Mouse (Mus musculus): ENCODE results near the gene Exoc3l4. TPM values are rescaled to one million over a fixed set of nuclear protein-coding genes. Genes with fewer than 3 reads are reported as not detected.

The Exoc3l4 gene
- polyA plus RNA-seq (2015; fragmentation: Nextera tagmentation; extraction: Ambion mirVana), result 25.4 and 25.9 TPM in 2 replicates

- TF ChIP-seq CTCF (IDR thresholded peaks at IDR 0.05; ENCODE audit: low read depth), result peak; percentile 29
- ATAC-seq (replicated peaks; ENCODE audit: low FRiP score, low read depth) (peak; percentile 72), DNase-seq (ENCODE audit: low spot score) (peak; percentile 84)
- Histone ChIP-seq H3K27me3 (ENCODE audit: insufficient read depth, low read length) (no peaks in the 10 kb centered on the region), H3K4me1 (replicated peaks; ENCODE audit: insufficient read depth, low read length) (peaks cover 14% of the 10 kb centered on the region), H3K36me3 (ENCODE audit: insufficient read depth, low read length) (no peaks in the 10 kb centered on the region), H3K4me3 (replicated peaks; ENCODE audit: low read depth, low read length) (peak within 1 kb of the TSS; percentile 29), H3K9me3 (replicated peaks; ENCODE audit: low read length) (no peaks in the 10 kb centered on the region), H3K4me2 (ENCODE audit: low read length) (peak within 1 kb of the TSS; percentile 57), H3K9ac (ENCODE audit: low read depth, low read length) (peak within 1 kb of the TSS; percentile 42), H3K27ac (peak within 1 kb of the TSS; percentile 48)
- WGBS, result 4% methylated on average over 17 of the region's 17 CpGs
Measured at GRCm38 (mm10) chr12:111416921-111417779, at the start of gene Exoc3l4. TSS of gene Exoc3l4 (plus strand) at chr12:111417017.

DNA sequence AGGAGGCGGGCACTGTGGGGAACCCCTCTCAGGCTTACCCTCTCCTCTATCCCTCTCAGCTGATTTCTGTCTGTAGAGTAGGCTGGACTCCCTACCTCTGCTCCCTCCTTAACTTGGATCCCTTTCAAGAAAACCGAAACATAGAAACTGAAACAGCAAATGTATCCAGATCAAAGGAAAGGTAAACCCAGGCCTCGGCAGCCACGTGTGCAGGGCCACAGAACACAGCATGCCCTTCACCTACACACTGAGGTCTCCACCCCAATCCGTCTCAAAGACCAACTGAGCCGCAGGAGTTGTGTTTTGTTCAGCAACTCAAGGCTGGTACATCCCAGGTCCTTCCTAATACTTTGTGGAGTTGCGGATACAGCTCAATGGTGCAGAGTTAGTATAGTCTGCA lies 49.8 kb upstream of the Exoc3l4 start:
- no peak overlapping the region for H3K4me2 ChIP-seq (ENCODE audit: low read length)
- no peaks in the 10 kb centered on the region for H3K9me3 ChIP-seq (replicated peaks; ENCODE audit: low read length)
- peaks cover 33% of the 10 kb centered on the region for H3K4me1 ChIP-seq (replicated peaks; ENCODE audit: insufficient read depth, low read length)
- WGBS, result 65% methylated on average over 7 of the region's 7 CpGs
- no peak for ATAC-seq (replicated peaks; ENCODE audit: low FRiP score, low read depth)
- no peaks in the 10 kb centered on the region for H3K27me3 ChIP-seq (ENCODE audit: insufficient read depth, low read length)
- no peak for TF ChIP-seq CTCF (IDR thresholded peaks at IDR 0.05; ENCODE audit: low read depth)
- no peaks in the 10 kb centered on the region for H3K36me3 ChIP-seq (ENCODE audit: insufficient read depth, low read length)
- H3K9ac ChIP-seq (ENCODE audit: low read depth, low read length), result no peak overlapping the region
- DNase-seq (ENCODE audit: low spot score), result no peak
- no peak overlapping the region for H3K4me3 ChIP-seq (replicated peaks; ENCODE audit: low read depth, low read length)
- no peak overlapping the region for H3K27ac ChIP-seq

GRCm38 (mm10) chr12:111370249-111370648 lies 46.6 kb upstream of the Exoc3l4 start:
- Histone ChIP-seq H3K9ac (ENCODE audit: low read depth, low read length) (no peak overlapping the region), H3K9me3 (replicated peaks; ENCODE audit: low read length) (no peaks in the 10 kb centered on the region), H3K27me3 (ENCODE audit: insufficient read depth, low read length) (no peaks in the 10 kb centered on the region), H3K4me3 (replicated peaks; ENCODE audit: low read depth, low read length) (no peak overlapping the region), H3K36me3 (ENCODE audit: insufficient read depth, low read length) (no peaks in the 10 kb centered on the region), H3K4me1 (replicated peaks; ENCODE audit: insufficient read depth, low read length) (peaks cover 27% of the 10 kb centered on the region), H3K4me2 (ENCODE audit: low read length) (no peak overlapping the region), H3K27ac (no peak overlapping the region)
- DNase-seq (ENCODE audit: low spot score), result no peak
- ATAC-seq (replicated peaks; ENCODE audit: low FRiP score, low read depth), result no peak
- WGBS, result 68% methylated on average over 4 of the region's 4 CpGs
- peak; percentile 49; the same call in 1 of the 2 replicates for TF ChIP-seq CTCF (IDR thresholded peaks at IDR 0.05; ENCODE audit: low read depth)

DNA sequence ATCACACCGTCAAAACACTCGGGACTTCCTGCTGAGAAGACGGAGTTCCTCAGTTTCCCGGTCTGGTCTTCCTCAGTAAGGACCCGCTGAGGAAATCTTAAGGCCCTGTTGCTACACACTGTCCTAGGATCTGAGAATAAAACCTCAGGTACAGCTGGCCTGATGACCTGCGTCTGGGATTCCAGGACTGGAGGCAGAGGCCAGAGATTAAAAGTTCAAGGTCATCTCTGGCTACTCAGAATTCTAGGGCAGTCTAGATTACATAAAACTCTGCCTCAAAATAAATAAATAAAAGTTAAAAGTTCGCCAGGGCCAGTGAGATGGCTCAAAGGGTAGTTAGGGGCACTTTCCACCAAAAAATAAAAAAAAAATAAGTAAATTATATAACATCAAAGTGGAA lies 44.9 kb upstream of the Exoc3l4 start:
- no peak for DNase-seq (ENCODE audit: low spot score)
- H3K4me2 ChIP-seq (ENCODE audit: low read length), result no peak overlapping the region
- 82% methylated on average over 7 of the region's 7 CpGs for WGBS
- H3K4me1 ChIP-seq (replicated peaks; ENCODE audit: insufficient read depth, low read length), result peaks cover 30% of the 10 kb centered on the region
- no peaks in the 10 kb centered on the region for H3K36me3 ChIP-seq (ENCODE audit: insufficient read depth, low read length)
- ATAC-seq (replicated peaks; ENCODE audit: low FRiP score, low read depth), result no peak
- H3K4me3 ChIP-seq (replicated peaks; ENCODE audit: low read depth, low read length), result no peak overlapping the region
- no peak overlapping the region for H3K9ac ChIP-seq (ENCODE audit: low read depth, low read length)
- no peaks in the 10 kb centered on the region for H3K9me3 ChIP-seq (replicated peaks; ENCODE audit: low read length)
- no peak for TF ChIP-seq CTCF (IDR thresholded peaks at IDR 0.05; ENCODE audit: low read depth)
- no peak overlapping the region for H3K27ac ChIP-seq
- no peaks in the 10 kb centered on the region for H3K27me3 ChIP-seq (ENCODE audit: insufficient read depth, low read length)

- ATAC-seq (replicated peaks; ENCODE audit: low FRiP score, low read depth) (no peak), DNase-seq (ENCODE audit: low spot score) (no peak)
- H3K36me3 ChIP-seq (ENCODE audit: insufficient read depth, low read length), result no peaks in the 10 kb centered on the region
- no peaks in the 10 kb centered on the region for H3K27me3 ChIP-seq (ENCODE audit: insufficient read depth, low read length)
- no peak overlapping the region for H3K27ac ChIP-seq
- H3K9me3 ChIP-seq (replicated peaks; ENCODE audit: low read length), result no peaks in the 10 kb centered on the region
- H3K4me1 ChIP-seq (replicated peaks; ENCODE audit: insufficient read depth, low read length), result peaks cover 28% of the 10 kb centered on the region; the same call in 1 of the 2 replicates
- no peak overlapping the region for H3K4me2 ChIP-seq (ENCODE audit: low read length)
- H3K9ac ChIP-seq (ENCODE audit: low read depth, low read length), result no peak overlapping the region
- WGBS, result 58% methylated on average over 6 of the region's 6 CpGs
- no peak for TF ChIP-seq CTCF (IDR thresholded peaks at IDR 0.05; ENCODE audit: low read depth)
- H3K4me3 ChIP-seq (replicated peaks; ENCODE audit: low read depth, low read length), result no peak overlapping the region
Measured at GRCm38 (mm10) chr12:111373411-111373810, 43.4 kb upstream of the Exoc3l4 start.

DNA sequence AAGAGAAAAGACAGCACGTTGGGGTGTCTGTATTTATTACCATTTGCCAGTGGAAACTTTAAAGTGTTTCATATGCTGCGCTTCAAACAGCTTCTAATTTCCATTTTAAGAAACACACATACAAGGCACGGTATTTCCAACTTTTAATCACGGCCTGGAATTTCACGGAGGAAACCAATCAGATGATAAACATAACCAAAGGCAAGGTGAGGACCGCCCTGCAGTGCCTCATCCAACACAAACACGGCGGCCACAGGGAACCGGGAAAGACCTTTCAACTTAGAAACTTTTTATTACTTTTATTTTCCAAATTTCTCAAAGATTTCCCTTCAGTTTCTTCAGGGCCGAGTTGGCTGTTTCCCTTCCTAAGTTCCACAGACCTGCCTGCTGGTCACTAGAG lies 42.1 kb upstream of the Exoc3l4 start:
- Histone ChIP-seq H3K4me3 (replicated peaks; ENCODE audit: low read depth, low read length) (peak overlapping the region; percentile 89), H3K4me1 (replicated peaks; ENCODE audit: insufficient read depth, low read length) (peaks cover 18% of the 10 kb centered on the region; the same call in 1 of the 2 replicates), H3K27me3 (ENCODE audit: insufficient read depth, low read length) (no peaks in the 10 kb centered on the region), H3K9ac (ENCODE audit: low read depth, low read length) (0 out of 2 replicates have a peak overlapping the region, but pooled peaks have one; percentile 18), H3K9me3 (replicated peaks; ENCODE audit: low read length) (no peaks in the 10 kb centered on the region), H3K4me2 (ENCODE audit: low read length) (peak overlapping the region; percentile 88), H3K27ac (no peak overlapping the region), H3K36me3 (ENCODE audit: insufficient read depth, low read length) (no peaks in the 10 kb centered on the region)
- no peak for ATAC-seq (replicated peaks; ENCODE audit: low FRiP score, low read depth)
- WGBS, result 41% methylated on average over 10 of the region's 10 CpGs
- no peak for TF ChIP-seq CTCF (IDR thresholded peaks at IDR 0.05; ENCODE audit: low read depth)
- peak; percentile 34 for DNase-seq (ENCODE audit: low spot score)

Data from kidney, postnatal 0 days (tissue).